Mouse (Mus musculus): Measurements from ENCODE around the gene Dppa1. TPM values are rescaled to one million over a fixed set of nuclear protein-coding genes. Genes with fewer than 3 reads are reported as not detected.
"Not testable (repeated sequence)": the region's sequence is repeated elsewhere in the genome, so short reads cannot be mapped to it uniquely, and the experiment has no call there.

Gene Dppa1
- polyA plus RNA-seq, 1 experiment from 2014 or later, result not detected

DNA sequence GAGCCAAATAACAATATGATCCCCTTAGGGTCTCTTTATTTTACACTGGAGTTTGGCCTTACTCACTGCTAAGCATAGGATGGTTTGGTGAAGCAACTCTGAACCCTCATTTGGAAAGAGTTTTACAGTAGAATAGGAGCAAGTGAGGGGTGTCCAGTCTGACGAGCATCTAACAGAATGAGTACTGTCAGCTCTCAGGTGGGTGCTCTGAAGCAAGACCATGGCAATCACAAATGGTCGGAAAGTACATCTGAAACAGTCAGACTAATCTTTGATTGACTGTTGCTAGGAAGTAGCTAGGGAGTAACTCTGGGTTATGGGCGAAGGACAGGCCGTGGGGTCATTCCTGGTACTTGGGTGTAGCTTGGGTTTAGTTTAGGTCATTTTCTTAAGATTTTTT is 6.5 kb upstream of the Dppa1 start:
- H3K4me2 ChIP-seq (ENCODE audit: low read length); H3K27me3 ChIP-seq (replicated peaks; ENCODE audit: control insufficient read depth, insufficient read depth, low read length); H3K9me3 ChIP-seq (ENCODE audit: control insufficient read depth, low read length); H3K27ac ChIP-seq (ENCODE audit: low read length); H3K4me1 ChIP-seq (replicated peaks; ENCODE audit: control insufficient read depth, insufficient read depth, low read length); H3K4me3 ChIP-seq (replicated peaks; ENCODE audit: low read length); ATAC-seq; H3K9ac ChIP-seq (replicated peaks; ENCODE audit: low read depth, low read length); H3K36me3 ChIP-seq (ENCODE audit: control insufficient read depth, insufficient read depth): not testable (repeated sequence)
- WGBS, result 91% methylated on average over 4 of the region's 4 CpGs

GRCm38 (mm10) chr11:46631635-46632034 is 2.6 kb upstream of the Dppa1 start:
- 30% methylated on average over 3 of the region's 3 CpGs for WGBS
- H3K27me3 ChIP-seq (replicated peaks; ENCODE audit: control insufficient read depth, insufficient read depth, low read length), result no peaks in the 10 kb centered on the region
- no peaks in the 10 kb centered on the region for H3K4me1 ChIP-seq (replicated peaks; ENCODE audit: control insufficient read depth, insufficient read depth, low read length)

DNA sequence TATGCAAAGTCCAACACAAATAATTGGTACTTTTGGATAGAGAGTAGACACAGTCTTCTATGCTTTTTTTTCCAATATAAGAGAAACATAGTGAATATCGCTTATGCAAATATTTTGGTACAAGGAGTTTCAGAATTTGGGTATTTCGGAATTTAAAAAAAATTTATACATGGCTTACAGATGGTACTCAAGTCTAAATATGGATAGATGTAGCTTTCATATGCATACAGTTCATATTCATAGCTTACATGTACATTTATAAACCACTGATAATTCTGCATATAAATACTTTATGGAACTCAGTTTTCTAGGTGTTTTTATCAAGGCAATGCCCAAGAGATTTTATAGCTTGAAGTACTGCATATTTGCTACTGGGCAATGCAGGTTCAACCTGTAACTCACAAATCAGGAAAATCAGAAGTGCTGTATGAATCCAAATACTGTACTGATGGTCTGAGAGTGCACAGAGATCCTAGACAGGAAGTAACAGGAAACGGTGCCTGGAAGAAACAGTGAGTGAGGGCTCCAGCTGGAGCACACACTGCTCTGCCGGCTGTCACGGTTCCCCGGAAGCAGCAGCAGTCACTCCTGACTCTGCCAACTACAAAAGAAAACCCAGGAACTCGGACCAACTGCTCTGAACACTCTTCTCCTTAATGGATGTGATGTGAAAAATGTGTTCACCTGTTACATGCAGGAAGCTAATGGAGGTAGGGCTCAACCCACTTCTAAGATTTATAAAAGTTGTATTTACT is 8.5 kb downstream of the Dppa1 start:
- no peaks in the 10 kb centered on the region for H3K9me3 ChIP-seq (ENCODE audit: control insufficient read depth, low read length)
- no peaks in the 10 kb centered on the region for H3K36me3 ChIP-seq (ENCODE audit: control insufficient read depth, insufficient read depth)
- no peaks in the 10 kb centered on the region for H3K4me1 ChIP-seq (replicated peaks; ENCODE audit: control insufficient read depth, insufficient read depth, low read length)
- no peak overlapping the region for H3K4me2 ChIP-seq (ENCODE audit: low read length)
- WGBS, result 76% methylated on average over 7 of the region's 7 CpGs
- H3K4me3 ChIP-seq (replicated peaks; ENCODE audit: low read length), result no peak overlapping the region
- no peaks in the 10 kb centered on the region for H3K27me3 ChIP-seq (replicated peaks; ENCODE audit: control insufficient read depth, insufficient read depth, low read length)
- no peak overlapping the region for H3K9ac ChIP-seq (replicated peaks; ENCODE audit: low read depth, low read length)
- H3K27ac ChIP-seq (ENCODE audit: low read length), result no peak overlapping the region; the same call in 1 of the 2 replicates
- peak; percentile 50; the same call in 1 of the 2 replicates for ATAC-seq

More at GRCm38 (mm10) chr11:46631635-46632034, 2.6 kb upstream of the Dppa1 start:
- no peak overlapping the region for H3K4me2 ChIP-seq (ENCODE audit: low read length)
- no peaks in the 10 kb centered on the region for H3K36me3 ChIP-seq (ENCODE audit: control insufficient read depth, insufficient read depth)
- H3K27ac ChIP-seq (ENCODE audit: low read length), result no peak overlapping the region
- no peak overlapping the region for H3K9ac ChIP-seq (replicated peaks; ENCODE audit: low read depth, low read length)
- H3K4me3 ChIP-seq (replicated peaks; ENCODE audit: low read length), result no peak overlapping the region
- H3K9me3 ChIP-seq (ENCODE audit: control insufficient read depth, low read length), result no peaks in the 10 kb centered on the region
- peak; percentile 38; the same call in 1 of the 2 replicates for ATAC-seq

GRCm38 (mm10) chr11:46619929-46620328 is 9.1 kb downstream of the Dppa1 start:
- peak; percentile 66 for ATAC-seq
- Histone ChIP-seq H3K27ac (ENCODE audit: low read length) (no peak overlapping the region), H3K4me1 (replicated peaks; ENCODE audit: control insufficient read depth, insufficient read depth, low read length) (no peaks in the 10 kb centered on the region), H3K9ac (replicated peaks; ENCODE audit: low read depth, low read length) (no peak overlapping the region), H3K36me3 (ENCODE audit: control insufficient read depth, insufficient read depth) (no peaks in the 10 kb centered on the region), H3K27me3 (replicated peaks; ENCODE audit: control insufficient read depth, insufficient read depth, low read length) (no peaks in the 10 kb centered on the region), H3K4me3 (replicated peaks; ENCODE audit: low read length) (no peak overlapping the region), H3K9me3 (ENCODE audit: control insufficient read depth, low read length) (no peaks in the 10 kb centered on the region), H3K4me2 (ENCODE audit: low read length) (no peak overlapping the region)
- 80% methylated on average over 1 of the region's 1 CpGs for WGBS

GRCm38 (mm10) chr11:46592416-46592815 is 36.6 kb downstream of the Dppa1 start:
- no peak overlapping the region for H3K4me3 ChIP-seq (replicated peaks; ENCODE audit: low read length)
- H3K27me3 ChIP-seq (replicated peaks; ENCODE audit: control insufficient read depth, insufficient read depth, low read length), result no peaks in the 10 kb centered on the region
- H3K9me3 ChIP-seq (ENCODE audit: control insufficient read depth, low read length), result no peaks in the 10 kb centered on the region
- no peak for ATAC-seq
- H3K27ac ChIP-seq (ENCODE audit: low read length), result no peak overlapping the region
- 84% methylated on average over 2 of the region's 2 CpGs for WGBS
- H3K4me1 ChIP-seq (replicated peaks; ENCODE audit: control insufficient read depth, insufficient read depth, low read length), result no peaks in the 10 kb centered on the region
- H3K9ac ChIP-seq (replicated peaks; ENCODE audit: low read depth, low read length), result no peak overlapping the region
- no peak overlapping the region for H3K4me2 ChIP-seq (ENCODE audit: low read length)
- H3K36me3 ChIP-seq (ENCODE audit: control insufficient read depth, insufficient read depth), result no peaks in the 10 kb centered on the region

- no peaks in the 10 kb centered on the region for H3K36me3 ChIP-seq (ENCODE audit: control insufficient read depth, insufficient read depth)
- H3K9ac ChIP-seq (replicated peaks; ENCODE audit: low read depth, low read length), result no peak overlapping the region
- H3K9me3 ChIP-seq (ENCODE audit: control insufficient read depth, low read length), result no peaks in the 10 kb centered on the region
- no peaks in the 10 kb centered on the region for H3K27me3 ChIP-seq (replicated peaks; ENCODE audit: control insufficient read depth, insufficient read depth, low read length)
- H3K27ac ChIP-seq (ENCODE audit: low read length), result no peak overlapping the region
- H3K4me2 ChIP-seq (ENCODE audit: low read length), result no peak overlapping the region
- H3K4me3 ChIP-seq (replicated peaks; ENCODE audit: low read length), result no peak overlapping the region
- WGBS, result 78% methylated on average over 5 of the region's 5 CpGs
- no peak for ATAC-seq
- no peaks in the 10 kb centered on the region for H3K4me1 ChIP-seq (replicated peaks; ENCODE audit: control insufficient read depth, insufficient read depth, low read length)
Observed at GRCm38 (mm10) chr11:46582741-46583140, 46.3 kb downstream of the Dppa1 start.

- Histone ChIP-seq H3K36me3 (ENCODE audit: control insufficient read depth, insufficient read depth) (no peaks in the 10 kb centered on the region), H3K4me1 (replicated peaks; ENCODE audit: control insufficient read depth, insufficient read depth, low read length) (no peaks in the 10 kb centered on the region), H3K9me3 (ENCODE audit: control insufficient read depth, low read length) (no peaks in the 10 kb centered on the region), H3K9ac (replicated peaks; ENCODE audit: low read depth, low read length) (no peak overlapping the region), H3K4me2 (ENCODE audit: low read length) (no peak overlapping the region), H3K4me3 (replicated peaks; ENCODE audit: low read length) (no peak overlapping the region), H3K27ac (ENCODE audit: low read length) (no peak overlapping the region), H3K27me3 (replicated peaks; ENCODE audit: control insufficient read depth, insufficient read depth, low read length) (no peaks in the 10 kb centered on the region)
- ATAC-seq, result no peak
- WGBS, result 85% methylated on average over 3 of the region's 3 CpGs
Observed at GRCm38 (mm10) chr11:46580428-46580827, 48.6 kb downstream of the Dppa1 start.

DNA sequence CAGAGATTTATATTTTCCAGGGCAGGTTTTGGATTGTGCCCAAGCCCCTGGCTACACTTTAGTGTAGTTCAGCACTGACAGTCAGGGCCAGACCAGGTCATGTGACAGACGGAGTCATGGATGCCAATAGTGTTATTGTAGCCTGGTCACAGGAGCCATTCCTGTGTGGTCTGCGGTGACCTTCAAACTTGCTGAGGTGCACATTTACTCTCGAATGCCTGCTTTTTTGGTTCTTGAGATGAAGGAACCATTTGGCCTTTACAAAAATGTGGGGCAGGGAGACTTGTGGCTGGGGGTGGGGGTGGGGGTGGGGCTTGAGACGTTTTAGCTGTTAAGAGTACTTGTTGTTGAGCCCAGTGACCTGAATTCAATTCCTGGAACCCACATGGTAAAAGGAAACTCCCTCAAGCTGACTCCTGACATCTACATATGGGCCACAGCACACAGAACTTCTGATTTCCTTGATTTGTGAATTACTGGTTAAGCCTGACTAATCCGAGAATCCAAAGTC is 50.2 kb downstream of the Dppa1 start:
- Histone ChIP-seq H3K4me2 (ENCODE audit: low read length) (no peak overlapping the region), H3K27me3 (replicated peaks; ENCODE audit: control insufficient read depth, insufficient read depth, low read length) (no peaks in the 10 kb centered on the region), H3K27ac (ENCODE audit: low read length) (no peak overlapping the region), H3K36me3 (ENCODE audit: control insufficient read depth, insufficient read depth) (no peaks in the 10 kb centered on the region), H3K9ac (replicated peaks; ENCODE audit: low read depth, low read length) (no peak overlapping the region), H3K9me3 (ENCODE audit: control insufficient read depth, low read length) (no peaks in the 10 kb centered on the region), H3K4me3 (replicated peaks; ENCODE audit: low read length) (no peak overlapping the region), H3K4me1 (replicated peaks; ENCODE audit: control insufficient read depth, insufficient read depth, low read length) (no peaks in the 10 kb centered on the region)
- WGBS, result 71% methylated on average over 5 of the region's 5 CpGs
- no peak for ATAC-seq

DNA sequence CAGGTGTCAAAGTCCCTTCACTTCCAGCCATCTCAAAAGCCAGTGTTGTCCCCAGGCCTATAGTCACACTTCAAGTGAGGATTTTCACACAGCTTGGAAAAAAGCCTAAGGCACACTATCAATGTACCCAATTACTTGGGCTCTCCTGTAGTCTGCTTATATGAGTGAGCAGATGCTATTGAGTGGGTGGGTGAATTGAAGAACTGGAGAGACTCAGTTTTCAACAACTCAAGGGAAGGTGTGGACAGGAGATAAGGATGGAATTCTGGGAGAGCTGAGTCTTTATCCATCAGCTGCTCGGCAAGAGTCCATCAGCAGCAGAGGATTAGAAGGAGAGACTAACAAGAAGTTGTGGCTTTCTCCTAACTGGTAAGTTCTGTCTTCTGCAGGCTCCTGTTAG is 57.7 kb downstream of the Dppa1 start, which contains the start of gene BC053393:
Gene BC053393 (plus strand): TSS at position 210 of the 400 bp plus-strand sequence.
- Histone ChIP-seq H3K27me3 (replicated peaks; ENCODE audit: control insufficient read depth, insufficient read depth, low read length) (no peaks in the 10 kb centered on the region), H3K9me3 (ENCODE audit: control insufficient read depth, low read length) (no peaks in the 10 kb centered on the region)
- no peak for ATAC-seq

More for the DNA sequence above, 57.7 kb downstream of the Dppa1 start, which contains the start of gene BC053393:
- H3K4me3 ChIP-seq (replicated peaks; ENCODE audit: low read length), result no peak within 1 kb of the TSS
- H3K9ac ChIP-seq (replicated peaks; ENCODE audit: low read depth, low read length), result no peak within 1 kb of the TSS
- no peak within 1 kb of the TSS for H3K4me2 ChIP-seq (ENCODE audit: low read length)
- no peak within 1 kb of the TSS for H3K27ac ChIP-seq (ENCODE audit: low read length)
- WGBS, result 94% methylated on average over 1 of the region's 1 CpGs
- H3K4me1 ChIP-seq (replicated peaks; ENCODE audit: control insufficient read depth, insufficient read depth, low read length), result no peaks in the 10 kb centered on the region
- H3K36me3 ChIP-seq (ENCODE audit: control insufficient read depth, insufficient read depth), result no peaks in the 10 kb centered on the region
